Mouse (Mus musculus) spleen, postnatal 36 days (tissue): ENCODE results near the gene Lsm4.

ENCODE experiments used
- DNase-seq, 2 experiments: peaks; one replicate each; pipeline ENCODE4 v3.0.0; 2022; ENCODE audit warnings: low spot score in 2 of 2, mixed read lengths in 1 of 2

Lsm4 gene

DNA sequence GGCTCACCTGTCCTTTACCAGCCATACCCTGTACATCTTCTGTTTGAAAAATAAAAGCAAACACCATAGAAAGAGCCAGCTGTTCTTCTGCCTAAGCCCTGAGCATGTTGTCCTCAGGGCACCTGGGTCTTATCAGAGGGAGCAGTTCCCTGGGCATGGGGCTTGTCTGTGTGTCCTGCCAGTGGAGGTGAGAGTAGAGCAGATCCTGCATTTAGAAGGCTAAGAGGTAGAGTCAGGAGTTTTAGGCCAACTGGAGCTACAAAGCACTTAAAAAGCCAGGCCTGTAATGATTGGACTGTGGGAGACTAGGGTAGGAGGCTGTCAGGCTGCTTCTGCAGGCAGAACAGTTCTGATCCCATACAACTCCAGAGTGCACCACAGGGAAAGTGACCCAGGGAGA, 5.6 kb downstream of the Lsm4 start:
- no peak for DNase-seq

DNA sequence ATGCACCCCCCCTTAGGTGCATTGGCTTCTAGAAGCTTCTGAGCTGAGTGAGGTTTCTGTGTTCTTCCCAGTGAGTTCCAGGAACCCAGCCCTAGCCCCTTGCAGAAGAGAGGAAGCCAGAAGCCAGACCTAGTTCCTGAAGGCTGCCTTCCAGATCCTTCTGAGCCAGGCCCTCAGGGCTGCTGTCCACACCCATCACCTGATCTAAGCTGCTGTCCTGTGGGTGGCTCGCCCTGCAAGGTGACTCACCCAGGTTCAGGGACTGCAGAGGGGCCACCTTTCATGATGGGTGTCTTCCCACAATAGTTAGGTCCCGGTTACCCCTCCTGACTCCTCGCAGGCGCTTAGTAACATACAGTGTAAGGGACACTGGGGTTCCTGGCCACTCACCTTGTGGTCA, 6.4 kb downstream of the Lsm4 start:
- DNase-seq = no peak

DNA sequence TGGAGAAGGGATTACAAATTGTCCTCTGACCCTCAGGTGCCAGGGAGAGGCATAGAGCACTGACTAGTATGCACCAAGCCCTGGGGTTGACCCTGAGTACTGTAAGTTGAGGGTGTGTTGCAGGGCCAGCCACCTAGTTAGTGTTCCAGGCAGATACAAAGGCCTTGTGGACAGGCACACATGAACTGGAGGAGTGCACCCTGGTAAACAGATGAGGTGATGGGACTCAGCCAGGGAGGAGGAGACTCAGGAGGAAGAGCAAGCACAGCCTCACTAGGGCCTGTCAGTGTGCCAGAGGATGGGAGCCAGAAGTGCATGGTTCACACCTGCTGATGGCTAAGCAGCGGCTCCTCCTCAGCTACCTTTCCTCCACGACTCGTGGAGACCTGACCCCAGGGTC, 7.0 kb downstream of the Lsm4 start:
- no peak for DNase-seq

DNA sequence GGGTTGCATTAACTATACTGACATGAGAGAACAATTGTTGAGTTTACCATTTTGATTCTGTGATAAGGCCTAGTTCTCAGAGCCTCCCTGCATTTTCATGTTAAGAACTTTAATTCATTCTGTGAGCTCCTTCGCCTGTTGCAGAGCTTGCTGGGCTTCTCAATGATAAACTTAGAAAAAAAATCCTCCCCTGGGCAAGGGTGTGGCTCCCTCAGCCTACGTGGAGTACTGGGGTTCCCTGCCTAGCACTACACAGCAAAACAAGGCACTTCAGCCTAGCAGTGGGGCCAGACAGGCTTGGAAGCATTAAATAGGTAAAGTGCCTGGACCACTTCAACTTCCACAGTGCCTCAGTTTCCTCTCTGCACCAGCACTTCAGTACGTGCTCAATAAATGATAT, 8.4 kb downstream of the Lsm4 start:
- no peak for DNase-seq

DNA sequence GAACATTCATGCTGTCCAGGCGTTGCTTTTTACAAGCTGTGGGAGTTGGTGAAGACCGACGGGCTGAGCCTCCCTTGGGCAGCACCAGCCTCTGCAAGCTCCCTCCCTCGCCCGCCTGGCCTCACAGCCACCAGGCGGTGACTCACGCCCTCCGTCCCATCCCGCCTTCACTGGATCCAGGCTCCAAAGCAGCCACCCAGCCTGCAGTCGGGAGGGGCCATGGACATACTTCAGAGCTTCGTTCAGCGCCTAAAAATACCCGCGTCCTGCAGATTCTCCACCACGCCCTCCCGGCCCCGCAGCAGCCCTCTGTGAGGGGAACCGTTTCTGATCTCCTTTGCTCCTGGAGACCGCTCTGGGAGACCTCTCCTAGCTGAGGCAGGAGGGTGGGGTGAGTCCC, 9.1 kb downstream of the Lsm4 start:
- DNase-seq = no peak

DNA sequence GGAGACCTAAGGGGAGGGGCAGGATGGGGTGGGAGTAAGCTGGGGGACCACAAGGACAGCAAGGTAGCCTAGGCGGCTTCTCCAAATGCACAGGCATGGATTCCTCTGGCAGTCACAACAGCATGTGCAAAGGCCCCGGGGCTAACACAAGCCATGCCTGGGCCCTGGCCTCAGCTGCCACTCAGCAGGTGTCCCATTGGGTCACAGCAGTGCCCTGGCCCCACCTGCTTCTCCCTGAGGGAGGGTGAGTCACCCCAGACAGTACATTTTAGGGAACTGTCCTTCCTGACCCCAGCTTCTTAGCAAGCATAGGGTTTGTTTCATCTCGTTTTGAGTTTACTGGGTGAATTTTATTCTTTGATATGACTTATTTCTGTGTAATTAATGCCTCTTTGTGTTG, 9.6 kb downstream of the Lsm4 start:
- DNase-seq = no peak

DNA sequence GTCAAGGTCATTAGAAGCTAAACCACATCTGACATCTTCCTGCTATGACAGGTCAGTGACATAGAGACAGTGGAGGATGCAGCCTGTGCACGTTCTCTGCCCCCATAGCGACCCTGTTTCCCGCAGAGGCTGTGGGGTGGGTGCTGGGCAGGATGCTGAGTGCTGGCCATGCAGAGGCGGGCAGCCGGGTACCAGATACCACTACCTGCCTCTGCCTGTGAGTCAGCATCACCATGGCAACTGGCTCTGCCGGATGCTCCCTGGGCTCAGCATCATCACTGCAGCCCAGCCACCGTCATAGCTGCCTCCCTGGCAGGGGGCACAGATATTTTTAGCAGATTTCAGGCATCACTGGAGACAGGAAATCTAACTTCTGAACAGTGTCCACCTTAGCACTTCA, 11.2 kb downstream of the Lsm4 start:
- no peak for DNase-seq

DNA sequence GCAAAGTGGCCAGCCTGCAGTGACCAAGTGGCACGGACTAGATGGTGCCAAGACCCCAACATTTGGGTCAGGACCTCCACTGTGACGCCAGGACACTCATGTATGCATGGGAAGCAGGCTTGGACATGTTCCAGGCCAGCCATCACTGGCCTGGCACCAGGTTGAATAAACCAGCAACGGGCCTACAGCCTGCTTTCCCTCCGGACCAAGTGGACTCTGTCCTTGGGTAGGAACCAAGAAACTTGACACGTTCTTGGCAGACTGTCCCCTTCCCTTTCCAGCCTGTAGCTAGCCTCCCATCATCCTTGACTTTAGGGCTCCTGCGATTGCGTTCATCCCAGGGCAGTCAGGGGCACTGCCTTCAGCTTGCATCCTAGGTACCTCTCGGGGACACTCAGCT, 14.5 kb downstream of the Lsm4 start:
- DNase-seq = no peak

DNA sequence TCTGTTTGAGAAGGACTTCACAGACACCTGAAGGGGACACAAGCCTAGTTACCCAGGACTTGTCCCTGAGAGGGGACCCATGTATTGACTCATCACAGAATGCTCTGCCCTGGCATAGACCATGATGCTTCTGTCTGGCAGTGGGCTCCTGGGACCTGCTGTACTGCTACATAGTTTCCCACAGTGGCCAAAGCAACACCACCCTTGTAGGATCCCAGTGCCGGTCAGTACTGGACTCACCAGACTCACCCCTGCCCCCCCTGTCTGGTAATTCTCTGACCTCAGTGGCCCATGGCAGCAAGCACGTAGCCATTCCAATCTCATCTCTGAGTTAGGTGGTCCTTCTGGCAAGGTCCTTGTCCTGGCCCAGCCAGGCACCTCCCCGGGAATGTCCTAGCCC, 15.1 kb downstream of the Lsm4 start:
- no peak for DNase-seq

DNA sequence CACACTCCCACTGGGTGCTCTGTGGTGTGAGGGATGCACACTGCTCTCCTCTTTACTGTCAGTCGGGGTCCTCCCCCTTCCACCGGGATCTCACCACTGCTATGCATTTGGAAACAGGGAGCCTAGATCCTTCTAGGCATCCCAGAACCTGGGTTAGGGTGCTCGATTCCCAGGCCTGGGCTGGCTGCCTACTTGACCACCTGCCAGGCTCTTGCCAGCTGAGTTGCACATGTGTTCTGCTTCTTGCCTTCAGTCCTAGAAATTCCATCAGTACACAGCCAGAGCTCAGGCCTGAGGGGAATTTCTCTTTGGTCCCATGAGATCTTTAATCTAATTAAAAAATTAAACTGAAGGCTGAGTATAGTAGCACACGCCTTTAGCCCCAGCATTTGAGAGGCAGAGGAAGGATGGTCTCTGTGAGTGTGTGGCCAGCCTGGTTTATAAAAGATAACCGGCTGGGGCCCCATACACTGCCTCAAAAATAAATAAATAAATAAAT, 16.9 kb downstream of the Lsm4 start:
- no peak for DNase-seq

DNA sequence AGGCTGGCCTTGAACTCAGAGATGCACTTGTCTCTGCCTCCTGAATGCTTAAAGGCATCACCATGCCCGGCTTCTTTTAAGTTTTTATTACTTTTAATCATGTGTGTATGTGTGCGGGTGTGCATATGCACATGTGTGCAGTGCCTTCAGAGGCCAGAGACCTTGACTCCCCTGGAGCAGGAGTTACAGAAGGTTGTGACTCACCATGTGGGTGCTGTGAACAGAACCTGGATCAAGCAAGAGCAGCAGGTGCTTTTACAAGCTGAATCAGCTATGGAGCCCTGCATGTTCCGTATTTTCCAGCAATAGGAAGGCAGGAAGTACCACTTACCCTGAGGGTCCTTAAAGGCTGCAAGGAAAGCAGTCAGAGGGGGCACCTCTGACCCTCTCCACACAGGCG, 18.2 kb downstream of the Lsm4 start:
- DNase-seq = no peak

DNA sequence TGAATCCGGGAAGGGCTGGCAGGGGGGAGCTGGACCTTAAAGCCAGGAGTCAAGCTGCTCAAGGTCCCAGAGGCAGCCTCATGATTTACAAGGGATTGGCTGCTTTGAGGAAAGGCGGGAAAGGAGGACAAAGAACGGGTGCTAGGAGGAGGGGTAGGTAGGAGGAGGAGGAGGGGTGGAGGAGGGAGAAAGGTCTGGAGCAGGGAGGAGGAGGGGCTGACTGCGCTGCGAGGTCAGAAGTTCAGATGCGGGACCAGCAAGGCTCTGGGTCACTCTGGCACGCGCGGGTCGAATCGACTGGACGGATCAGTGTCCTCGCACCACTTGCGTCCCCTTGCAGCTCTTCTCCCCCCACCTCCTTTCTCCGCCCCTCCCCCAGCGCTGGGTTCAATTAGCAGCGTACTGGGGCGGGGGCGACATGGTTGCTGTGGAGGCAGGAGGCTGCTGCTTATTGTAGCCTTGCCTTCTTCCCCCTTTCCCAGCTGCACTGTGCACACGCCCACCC, 18.7 kb downstream of the Lsm4 start:
- no peak for DNase-seq

DNA sequence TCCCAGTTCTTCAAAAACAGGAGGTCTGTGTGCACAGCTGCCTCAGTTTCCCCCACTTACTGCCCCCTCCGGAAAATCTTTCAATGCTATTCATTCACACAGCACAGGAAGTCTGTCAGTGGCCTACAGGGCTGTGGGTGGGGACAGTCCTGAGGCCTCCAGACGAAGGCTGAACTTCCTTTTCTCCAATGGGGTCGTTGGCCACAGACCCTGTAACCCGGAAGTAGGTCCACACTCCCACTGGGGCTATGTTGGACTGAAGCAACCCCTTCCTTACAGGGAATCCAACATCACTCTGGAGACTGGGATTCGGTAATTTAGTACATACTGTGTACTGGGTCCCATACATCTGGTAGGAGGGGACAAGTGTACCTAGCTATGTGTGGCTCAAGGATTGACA, 20.6 kb downstream of the Lsm4 start:
- DNase-seq = peak; percentile 60 to 61

DNA sequence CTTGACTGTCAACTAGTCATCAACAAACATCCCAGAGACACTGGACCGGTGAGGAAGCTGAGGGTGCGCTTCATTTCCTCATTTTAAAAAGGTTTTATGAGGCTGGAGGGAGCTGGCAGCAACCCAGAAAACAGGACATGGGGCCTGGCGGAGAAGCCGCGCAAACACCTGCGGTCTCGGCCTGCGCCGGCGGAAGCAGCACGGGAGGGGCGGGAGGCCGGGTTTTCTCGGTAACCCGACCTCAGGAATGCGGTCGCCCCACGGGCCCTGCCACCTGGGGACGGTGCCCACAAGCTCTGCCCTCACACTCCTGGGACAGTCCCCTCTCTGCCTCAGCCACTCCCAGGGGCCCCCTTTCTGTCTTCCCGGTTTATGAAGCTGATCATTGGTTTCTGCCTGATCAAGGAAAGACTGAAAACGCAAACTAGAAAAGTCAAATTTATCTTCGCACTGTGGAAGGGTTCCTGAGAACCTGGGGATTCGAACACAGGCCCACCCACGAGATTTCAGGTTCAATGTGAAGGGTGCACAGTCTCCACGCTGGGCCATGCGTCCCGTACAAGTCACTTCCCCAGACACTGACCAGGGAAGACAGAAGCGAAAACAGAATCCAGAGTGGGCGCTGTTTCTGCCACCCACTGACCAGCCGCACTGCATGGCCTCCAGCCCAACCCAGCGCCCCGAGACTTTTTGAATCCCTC, 22.4 kb downstream of the Lsm4 start:
- peak; percentile 90 to 91 for DNase-seq

DNA sequence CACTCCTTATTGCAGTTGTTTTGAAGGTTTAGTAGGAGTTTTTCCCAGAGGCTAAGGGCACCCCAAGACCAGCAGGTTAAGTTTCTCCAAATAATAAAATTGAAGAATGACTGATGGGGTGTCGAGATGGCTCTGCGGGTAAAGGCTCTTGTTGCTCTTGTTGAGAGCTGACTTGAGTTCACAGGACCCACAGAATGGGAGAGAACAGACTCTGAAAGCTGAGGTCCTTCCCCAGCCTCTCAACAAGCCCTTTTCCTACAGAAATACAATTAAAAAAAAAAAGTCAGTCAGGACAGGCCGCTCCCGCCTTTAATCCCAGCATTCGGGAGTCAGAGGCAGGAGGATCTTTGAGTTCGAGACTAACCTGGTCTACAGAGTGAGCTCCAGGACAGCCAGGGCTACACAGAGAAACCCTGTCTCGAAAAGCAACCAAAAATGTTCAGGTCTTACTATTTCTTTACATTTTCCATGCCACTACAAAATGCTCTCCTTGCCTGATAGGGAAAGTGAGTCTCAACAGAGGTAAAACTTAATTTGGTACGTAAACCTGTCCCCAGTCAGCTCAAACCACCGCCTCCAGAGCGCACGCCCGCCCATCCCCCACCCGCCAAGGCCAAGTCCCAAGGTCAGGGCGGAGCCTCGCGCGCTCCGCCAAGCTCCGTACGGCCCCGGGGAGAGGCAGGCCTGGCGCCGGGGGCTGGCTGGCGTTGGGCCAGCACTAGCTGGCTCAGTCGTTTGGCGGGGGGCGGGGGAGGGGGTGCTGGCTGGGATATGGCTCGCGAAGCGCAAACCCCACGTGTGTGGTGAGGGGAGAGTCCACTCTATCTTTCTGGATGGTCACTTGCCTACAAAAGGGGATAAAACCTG, 23.2 kb downstream of the Lsm4 start:
- peak; percentile 73 to 78 for DNase-seq

DNA sequence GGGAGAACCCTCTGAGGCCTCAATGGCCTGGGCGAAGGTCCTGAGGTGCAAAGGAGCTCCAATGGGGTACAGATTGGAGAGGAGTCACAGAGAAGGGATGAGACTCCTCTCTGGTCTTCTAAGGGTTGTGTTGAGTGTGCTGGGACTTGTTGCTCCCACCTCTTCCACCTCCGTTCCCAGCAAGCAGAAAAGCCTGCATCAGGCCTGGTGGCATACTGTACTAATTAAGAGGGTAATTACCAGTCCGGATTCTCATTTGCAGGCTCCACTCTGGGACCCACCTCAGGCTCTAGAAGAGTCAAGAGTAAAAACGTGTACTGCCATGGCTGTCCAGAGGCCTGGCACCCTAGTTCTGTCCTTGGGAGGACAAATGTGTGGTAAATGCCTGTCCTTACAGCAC, 23.9 kb downstream of the Lsm4 start:
- no peak for DNase-seq

DNA sequence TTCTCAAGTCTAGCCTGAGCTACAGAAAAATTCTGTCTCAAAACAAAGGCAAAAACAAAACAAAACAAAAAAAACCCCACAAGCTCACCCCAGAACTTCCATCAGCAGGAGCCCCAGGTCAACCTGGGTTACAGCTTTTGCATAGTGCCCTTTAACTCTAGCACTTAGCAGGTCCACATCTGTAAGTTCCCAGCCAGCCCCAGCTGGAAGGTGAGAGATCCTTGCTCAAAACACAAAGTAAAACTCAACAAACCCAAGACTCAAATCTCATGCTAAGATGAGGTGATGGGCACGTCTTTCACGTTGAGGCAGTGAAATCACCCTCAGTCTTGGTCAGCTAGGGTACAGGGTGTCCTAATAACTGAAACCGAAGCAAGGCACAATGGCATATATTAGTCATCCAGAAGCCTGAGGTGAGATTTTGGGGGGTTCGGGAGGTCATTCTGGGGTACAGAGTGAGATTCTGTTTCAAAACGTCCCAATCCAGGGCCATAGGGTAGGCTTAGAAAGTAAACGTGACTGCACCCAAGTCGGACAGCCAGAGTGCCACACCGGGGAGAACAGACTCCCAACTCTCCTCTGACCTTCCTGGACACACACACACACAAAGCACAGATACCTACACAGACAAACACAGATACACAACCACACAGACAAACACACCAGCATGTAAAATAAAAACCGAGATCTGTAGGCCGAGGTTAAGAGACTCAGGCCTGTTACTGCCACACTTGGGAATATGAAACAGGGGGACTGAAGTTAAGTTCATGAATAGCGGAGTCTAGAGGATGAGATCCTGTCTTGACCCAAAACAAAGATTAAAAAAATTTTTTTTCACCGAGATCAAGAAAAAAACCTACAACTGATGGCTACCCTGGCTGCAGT, 24.6 kb downstream of the Lsm4 start:
- no peak for DNase-seq

DNA sequence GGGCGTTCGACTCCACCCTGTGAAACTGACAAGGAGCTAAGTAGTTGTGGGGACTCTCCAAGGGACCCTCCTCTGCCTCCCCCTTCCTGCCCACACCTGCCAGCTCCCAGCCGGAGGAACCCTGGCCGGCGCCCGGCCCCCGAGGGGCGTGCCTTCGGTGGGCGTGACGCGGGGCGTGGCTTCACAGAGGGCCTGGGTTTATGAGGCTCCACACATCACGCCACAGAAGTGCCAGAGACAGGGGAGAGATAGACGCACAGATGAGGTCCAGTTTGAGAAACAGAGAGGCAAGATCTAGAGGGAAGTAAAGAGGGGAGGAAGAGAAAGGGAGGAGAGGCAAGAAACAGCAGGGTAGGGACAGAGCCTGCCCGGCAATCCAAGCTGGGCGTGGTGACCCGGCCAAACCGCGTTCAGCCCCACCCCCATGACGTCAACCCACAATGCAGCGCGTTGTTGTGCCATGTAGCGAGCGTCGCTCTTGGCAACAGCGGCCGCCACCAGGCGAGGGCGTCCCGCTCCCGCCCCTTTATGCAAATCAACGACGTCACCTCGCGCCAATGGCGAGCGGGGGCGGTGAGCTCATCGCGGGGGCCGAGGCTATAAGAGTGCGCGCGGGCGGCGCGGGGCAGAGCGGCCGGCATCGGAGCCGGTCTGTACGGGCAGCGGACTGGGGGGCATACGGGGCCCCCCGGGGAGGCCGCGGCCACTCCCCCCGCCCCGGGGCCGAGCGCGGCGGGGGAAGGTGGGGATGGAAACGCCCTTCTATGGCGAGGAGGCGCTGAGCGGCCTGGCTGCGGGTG, 25.5 kb downstream of the Lsm4 start, which contains the start of gene Jund:
Gene Jund, plus strand, starts transcription at position 640 of the 800 bp plus-strand sequence.
- peak; percentile 99 for DNase-seq

DNA sequence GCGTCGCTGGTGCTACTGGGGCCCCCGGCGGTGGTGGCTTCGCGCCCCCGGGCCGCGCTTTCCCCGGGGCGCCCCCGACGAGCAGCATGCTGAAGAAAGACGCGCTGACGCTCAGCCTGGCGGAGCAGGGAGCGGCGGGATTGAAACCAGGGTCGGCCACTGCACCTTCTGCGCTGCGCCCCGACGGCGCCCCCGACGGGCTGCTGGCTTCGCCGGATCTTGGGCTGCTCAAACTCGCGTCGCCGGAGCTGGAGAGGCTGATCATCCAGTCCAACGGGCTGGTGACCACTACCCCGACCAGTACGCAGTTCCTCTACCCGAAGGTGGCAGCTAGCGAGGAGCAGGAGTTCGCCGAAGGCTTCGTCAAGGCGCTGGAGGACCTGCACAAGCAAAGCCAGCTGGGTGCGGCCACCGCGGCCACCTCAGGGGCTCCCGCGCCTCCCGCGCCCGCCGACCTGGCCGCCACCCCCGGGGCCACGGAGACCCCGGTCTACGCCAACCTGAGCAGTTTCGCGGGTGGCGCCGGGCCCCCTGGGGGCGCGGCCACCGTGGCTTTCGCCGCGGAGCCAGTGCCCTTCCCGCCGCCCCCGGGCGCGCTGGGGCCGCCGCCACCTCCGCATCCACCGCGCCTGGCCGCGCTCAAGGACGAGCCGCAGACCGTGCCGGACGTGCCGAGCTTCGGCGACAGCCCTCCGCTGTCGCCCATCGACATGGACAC, 26.2 kb downstream of the Lsm4 start:
- peak in 1 of 2 experiments; percentile 65 for DNase-seq

DNA sequence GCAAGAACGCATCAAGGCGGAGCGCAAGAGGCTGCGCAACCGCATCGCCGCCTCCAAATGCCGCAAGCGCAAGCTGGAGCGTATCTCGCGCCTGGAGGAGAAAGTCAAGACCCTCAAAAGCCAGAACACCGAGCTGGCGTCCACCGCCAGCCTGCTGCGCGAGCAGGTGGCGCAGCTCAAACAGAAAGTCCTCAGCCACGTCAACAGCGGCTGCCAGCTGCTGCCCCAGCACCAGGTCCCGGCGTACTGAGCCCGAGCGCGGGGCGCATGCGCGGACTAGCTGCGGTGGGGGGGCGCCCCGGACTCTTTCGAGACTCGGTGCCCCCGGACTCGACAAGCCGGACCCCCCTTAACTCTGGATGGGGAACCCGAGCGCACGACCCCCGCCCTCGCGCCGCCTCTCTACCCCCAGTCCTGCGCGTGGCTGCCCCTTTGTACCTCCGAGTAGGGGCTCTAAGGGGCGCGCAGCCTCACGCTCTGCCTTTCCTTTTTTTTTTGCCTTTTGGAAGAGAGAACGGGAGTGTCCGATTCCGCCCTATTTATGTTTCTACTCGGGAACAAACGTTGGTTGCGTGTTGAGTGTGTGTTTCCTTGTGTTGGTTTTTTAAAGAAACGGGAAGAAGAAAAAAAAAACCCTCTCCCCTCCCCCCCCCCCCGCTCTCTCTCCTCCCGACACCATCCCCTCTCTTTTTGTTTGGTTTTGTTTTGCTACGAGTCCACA, 26.9 kb downstream of the Lsm4 start:
- DNase-seq = peak; percentile 81 to 82
